Mouse (Mus musculus): ENCODE measurements around the gene Rad51b.

The Rad51b gene

GRCm38 (mm10) chr12:79762570-79763275, 465.6 kb downstream of the Rad51b start:
- no peak for DNase-seq (ENCODE audit: low read depth, low spot score)

GRCm38 (mm10) chr12:79766116-79766515, 469.0 kb downstream of the Rad51b start:
- DNase-seq (ENCODE audit: low read depth, low spot score) = no peak

GRCm38 (mm10) chr12:79768741-79769322, 471.8 kb downstream of the Rad51b start:
- no peak for DNase-seq (ENCODE audit: low read depth, low spot score)

- no peak for DNase-seq (ENCODE audit: low read depth, low spot score)
Observed at GRCm38 (mm10) chr12:79769763-79770162, 472.7 kb downstream of the Rad51b start.

GRCm38 (mm10) chr12:79771194-79771593, 474.1 kb downstream of the Rad51b start:
- DNase-seq (ENCODE audit: low read depth, low spot score) = no peak

- DNase-seq (ENCODE audit: low read depth, low spot score) = no peak
Observed at GRCm38 (mm10) chr12:79771741-79772140, 474.7 kb downstream of the Rad51b start.

GRCm38 (mm10) chr12:79773246-79773645, 476.2 kb downstream of the Rad51b start:
- no peak for DNase-seq (ENCODE audit: low read depth, low spot score)

- DNase-seq (ENCODE audit: low read depth, low spot score) = no peak
Observed at GRCm38 (mm10) chr12:79774571-79774970, 477.5 kb downstream of the Rad51b start.

- no peak for DNase-seq (ENCODE audit: low read depth, low spot score)
Observed at GRCm38 (mm10) chr12:79776828-79777227, 479.7 kb downstream of the Rad51b start.

- DNase-seq (ENCODE audit: low read depth, low spot score) = no peak
Observed at GRCm38 (mm10) chr12:79780745-79781144, 483.7 kb downstream of the Rad51b start.

GRCm38 (mm10) chr12:79781788-79782187, 484.7 kb downstream of the Rad51b start:
- no peak for DNase-seq (ENCODE audit: low read depth, low spot score)

GRCm38 (mm10) chr12:79782444-79783117, 485.5 kb downstream of the Rad51b start:
- no peak for DNase-seq (ENCODE audit: low read depth, low spot score)

GRCm38 (mm10) chr12:79784159-79784558, 487.1 kb downstream of the Rad51b start:
- no peak for DNase-seq (ENCODE audit: low read depth, low spot score)

- no peak for DNase-seq (ENCODE audit: low read depth, low spot score)
Observed at GRCm38 (mm10) chr12:79785691-79786090, 488.6 kb downstream of the Rad51b start.

- DNase-seq (ENCODE audit: low read depth, low spot score) = no peak
Observed at GRCm38 (mm10) chr12:79787538-79787937, 490.5 kb downstream of the Rad51b start.

- DNase-seq (ENCODE audit: low read depth, low spot score) = no peak
Observed at GRCm38 (mm10) chr12:79788340-79788739, 491.3 kb downstream of the Rad51b start.

- DNase-seq (ENCODE audit: low read depth, low spot score) = no peak
Observed at GRCm38 (mm10) chr12:79789481-79789880, 492.4 kb downstream of the Rad51b start.

GRCm38 (mm10) chr12:79793382-79793781, 496.3 kb downstream of the Rad51b start:
- DNase-seq (ENCODE audit: low read depth, low spot score) = no peak

GRCm38 (mm10) chr12:79794802-79795201, 497.7 kb downstream of the Rad51b start:
- DNase-seq (ENCODE audit: low read depth, low spot score) = no peak

- no peak for DNase-seq (ENCODE audit: low read depth, low spot score)
Observed at GRCm38 (mm10) chr12:79796260-79796659, 499.2 kb downstream of the Rad51b start.

- no peak for DNase-seq (ENCODE audit: low read depth, low spot score)
Observed at GRCm38 (mm10) chr12:79796823-79797821, 500.0 kb downstream of the Rad51b start.

GRCm38 (mm10) chr12:79798488-79798887, 501.4 kb downstream of the Rad51b start:
- no peak for DNase-seq (ENCODE audit: low read depth, low spot score)

Measured in retina, adult 2 months (tissue).